Mouse (Mus musculus) lung, embryonic 15.5 days (tissue): ENCODE measurements around the gene H2afx. TPM values are rescaled to one million over a fixed set of nuclear protein-coding genes. Genes with fewer than 3 reads are reported as not detected.
A peak's percentile ranks its signal among the peaks of the same experiment; 100 is the strongest.
"Not testable (repeated sequence)": the region's sequence is repeated elsewhere in the genome, so short reads cannot be mapped to it uniquely, and the experiment has no call there.

Experiments
- ATAC-seq: fragments of 200-750 bp; cut with Nextera tagmentation; 2 replicates; pipeline ENCODE4 v1.8.0; 2017; ENCODE audit warnings: moderate number of reproducible peaks, borderline replicate concordance; ENCODE audit not compliant: low FRiP score, low TSS enrichment; ENCODE audit errors: extremely low read depth
- H3K27ac ChIP-seq: fragments of 300-500 bp; sonication (generic); 2 replicates; pipeline ENCODE4 v1.5.1; 2015; ENCODE audit warnings: moderate library complexity, mild to moderate bottlenecking, inconsistent platforms
- H3K27me3 ChIP-seq: fragments of 300-500 bp; sonication (generic); 2 replicates; pipeline ENCODE4 v1.6.1; 2015; ENCODE audit warnings: inconsistent platforms
- H3K36me3 ChIP-seq: fragments of 300-500 bp; sonication (generic); 2 replicates; pipeline ENCODE4 v1.6.1; 2015; ENCODE audit warnings: inconsistent platforms
- H3K4me1 ChIP-seq: fragments of 300-500 bp; sonication (generic); 2 replicates; pipeline ENCODE4 v1.6.1; 2015; ENCODE audit warnings: inconsistent platforms
- H3K4me2 ChIP-seq: fragments of 300-500 bp; sonication (generic); 2 replicates; pipeline ENCODE4 v1.6.1; 2015; ENCODE audit warnings: inconsistent platforms, mild to moderate bottlenecking, moderate library complexity
- H3K4me3 ChIP-seq: fragments of 300-500 bp; sonication (generic); 2 replicates; pipeline ENCODE4 v1.5.1; 2015; ENCODE audit warnings: mild to moderate bottlenecking, inconsistent platforms
- H3K9ac ChIP-seq: fragments of 300-500 bp; sonication (generic); 2 replicates; pipeline ENCODE4 v1.6.1; 2015; ENCODE audit warnings: inconsistent platforms
- H3K9me3 ChIP-seq: fragments of 300-500 bp; sonication (generic); 2 replicates; pipeline ENCODE4 v1.6.1; 2016; ENCODE audit warnings: inconsistent platforms
- WGBS: fragments of 180-500 bp; shearing (Covaris S2); methylation state at CpG from one replicate; pipeline ENCODE4 v1.1.7; 2015; 5-methylcytosine and 5-hydroxymethylcytosine counted together
- polyA plus RNA-seq: library from polyadenylated mRNA; unstranded; fragments of >200 nt; fragmentation: Nextera tagmentation; extraction: Ambion mirVana; gene quantifications from 2 replicates; pipeline ENCODE4 v1.2.1, GENCODE M21; 2015

H2afx gene
- polyA plus RNA-seq, 1 experiment from 2014 or later = 365 TPM

DNA sequence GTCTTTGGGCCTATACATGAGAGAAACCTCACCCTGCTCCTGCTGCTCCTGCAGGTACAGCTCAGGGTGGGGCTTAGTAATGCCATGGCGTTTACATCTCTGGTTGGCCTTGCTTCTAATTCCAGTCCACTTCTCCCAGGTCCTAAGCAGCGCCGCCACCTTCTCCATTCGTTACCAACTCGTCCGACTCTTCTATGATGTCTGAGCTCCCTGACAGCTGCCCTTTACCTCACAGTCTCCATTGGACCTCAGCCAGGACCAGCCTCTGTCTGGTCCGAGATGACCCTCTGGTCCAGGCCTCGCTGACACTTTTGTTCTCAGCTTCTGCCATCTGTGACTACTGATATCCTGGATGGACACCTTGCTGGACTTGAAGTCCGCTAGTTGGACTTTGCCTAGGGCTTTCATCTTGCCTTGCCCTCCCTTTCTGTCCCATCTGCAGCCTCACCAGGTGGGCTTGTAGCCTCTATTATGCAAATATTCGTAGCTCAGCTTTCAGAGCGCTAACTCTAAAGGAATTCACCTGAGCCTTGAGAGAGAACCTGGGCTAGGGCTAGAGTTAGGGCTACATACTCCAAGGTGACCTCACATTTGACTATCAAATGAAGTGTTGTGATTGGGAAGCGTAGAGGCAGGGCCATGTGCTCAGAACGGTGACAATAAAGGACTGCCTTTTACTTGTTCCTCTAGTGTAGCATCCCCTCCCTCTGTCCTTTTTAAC lies 1.4 kb upstream of the H2afx start:
- H3K27ac ChIP-seq = no peak overlapping the region
- H3K36me3 ChIP-seq = peaks cover 65% of the 10 kb centered on the region
- ATAC-seq = no peak
- H3K4me2 ChIP-seq = no peak overlapping the region
- no peaks in the 10 kb centered on the region for H3K9me3 ChIP-seq
- WGBS = 93% methylated on average over 13 of the region's 13 CpGs
- peaks cover 19% of the 10 kb centered on the region for H3K4me1 ChIP-seq
- H3K27me3 ChIP-seq = no peaks in the 10 kb centered on the region
- no peak overlapping the region for H3K4me3 ChIP-seq
- no peak overlapping the region for H3K9ac ChIP-seq

- H3K4me2 ChIP-seq = peak overlapping the region; percentile 67
- H3K4me3 ChIP-seq = peak overlapping the region; percentile 75
- under 1% methylated on average over 50 of the region's 50 CpGs for WGBS
- H3K4me1 ChIP-seq = peaks cover 18% of the 10 kb centered on the region
- peak overlapping the region; percentile 99 for H3K27ac ChIP-seq
- no peaks in the 10 kb centered on the region for H3K9me3 ChIP-seq
- H3K9ac ChIP-seq = peak overlapping the region; percentile 98
- H3K27me3 ChIP-seq = no peaks in the 10 kb centered on the region
- ATAC-seq = no peak
- H3K36me3 ChIP-seq = peaks cover 61% of the 10 kb centered on the region
Observed at GRCm38 (mm10) chr9:44335331-44336092, 1.0 kb downstream of the H2afx start.

DNA sequence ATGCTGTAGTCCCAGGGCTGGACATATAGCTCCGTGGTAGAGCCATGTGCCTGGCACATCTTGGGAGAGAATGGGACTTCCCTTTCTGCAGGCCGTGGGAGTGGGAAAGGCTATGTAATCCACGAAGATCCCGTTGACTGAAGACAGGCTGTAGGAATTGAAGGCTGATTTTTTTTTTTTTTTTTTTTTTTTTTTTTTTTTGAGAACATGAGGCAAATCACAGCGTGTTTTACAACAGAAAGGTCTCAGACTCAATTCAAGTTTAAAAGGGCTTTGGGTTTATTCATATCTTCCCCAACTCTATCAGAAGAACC lies 1.6 kb downstream of the H2afx start:
- H3K4me1 ChIP-seq = peaks cover 18% of the 10 kb centered on the region
- peak overlapping the region; percentile 98 for H3K9ac ChIP-seq
- H3K4me3 ChIP-seq = peak overlapping the region; percentile 75
- no peaks in the 10 kb centered on the region for H3K9me3 ChIP-seq
- H3K4me2 ChIP-seq = peak overlapping the region; percentile 67
- peaks cover 57% of the 10 kb centered on the region for H3K36me3 ChIP-seq
- ATAC-seq = no peak
- H3K27me3 ChIP-seq = no peaks in the 10 kb centered on the region
- 1% methylated on average over 5 of the region's 5 CpGs for WGBS
- H3K27ac ChIP-seq = peak overlapping the region; percentile 99

DNA sequence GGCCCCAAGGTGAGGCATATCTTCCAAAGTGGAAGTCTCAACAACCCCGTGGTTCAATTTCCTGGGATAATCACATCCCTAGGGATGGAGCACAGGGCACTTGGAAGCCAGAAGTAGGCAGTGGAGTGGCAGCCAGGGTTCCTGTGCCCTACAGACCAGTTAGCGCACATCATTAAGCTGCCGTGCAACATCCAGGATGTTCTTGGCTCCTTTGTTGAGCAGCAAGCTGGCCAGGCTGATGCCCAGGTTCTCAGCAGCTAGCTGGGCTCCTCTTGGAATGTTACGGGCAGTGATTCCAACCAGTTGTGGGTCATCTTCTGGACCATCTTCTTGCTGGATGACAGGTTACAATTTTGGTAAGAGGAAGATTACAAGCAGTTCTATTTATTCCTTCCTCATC lies 2.0 kb downstream of the H2afx start:
- WGBS = 26% methylated on average over 4 of the region's 4 CpGs
- peaks cover 52% of the 10 kb centered on the region for H3K36me3 ChIP-seq
- H3K9me3 ChIP-seq, ATAC-seq, H3K27ac ChIP-seq, H3K27me3 ChIP-seq: not testable (repeated sequence)
- peak overlapping the region; percentile 98 for H3K9ac ChIP-seq
- peaks cover 18% of the 10 kb centered on the region for H3K4me1 ChIP-seq
- peak overlapping the region; percentile 75 for H3K4me3 ChIP-seq
- peak overlapping the region; percentile 67 for H3K4me2 ChIP-seq

DNA sequence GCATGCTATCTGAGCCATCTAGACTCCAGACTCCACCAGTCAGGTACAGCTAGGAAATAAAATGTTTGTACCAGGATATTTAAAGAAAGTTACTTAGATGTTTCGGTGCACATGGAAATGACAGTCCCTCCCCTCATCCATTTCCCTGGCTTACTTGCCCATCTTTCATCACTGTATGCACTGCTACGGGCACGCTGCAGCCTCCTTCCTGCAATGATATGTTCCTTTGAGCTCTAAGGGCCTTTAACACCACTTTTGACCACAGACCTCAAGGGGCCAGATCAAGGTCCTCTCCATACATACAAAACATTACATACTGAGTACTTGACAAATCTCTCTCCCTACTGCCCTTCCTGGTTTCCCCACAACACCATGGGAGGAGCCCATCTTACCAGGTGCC lies 2.5 kb downstream of the H2afx start:
- 47% methylated on average over 3 of the region's 3 CpGs for WGBS
- Histone ChIP-seq H3K27ac (no peak overlapping the region), H3K9ac (peak overlapping the region; percentile 98), H3K4me2 (peak overlapping the region; percentile 67), H3K9me3 (no peaks in the 10 kb centered on the region), H3K4me3 (peak overlapping the region; percentile 75), H3K4me1 (peaks cover 18% of the 10 kb centered on the region), H3K36me3 (peaks cover 47% of the 10 kb centered on the region), H3K27me3 (no peaks in the 10 kb centered on the region)
- no peak for ATAC-seq

DNA sequence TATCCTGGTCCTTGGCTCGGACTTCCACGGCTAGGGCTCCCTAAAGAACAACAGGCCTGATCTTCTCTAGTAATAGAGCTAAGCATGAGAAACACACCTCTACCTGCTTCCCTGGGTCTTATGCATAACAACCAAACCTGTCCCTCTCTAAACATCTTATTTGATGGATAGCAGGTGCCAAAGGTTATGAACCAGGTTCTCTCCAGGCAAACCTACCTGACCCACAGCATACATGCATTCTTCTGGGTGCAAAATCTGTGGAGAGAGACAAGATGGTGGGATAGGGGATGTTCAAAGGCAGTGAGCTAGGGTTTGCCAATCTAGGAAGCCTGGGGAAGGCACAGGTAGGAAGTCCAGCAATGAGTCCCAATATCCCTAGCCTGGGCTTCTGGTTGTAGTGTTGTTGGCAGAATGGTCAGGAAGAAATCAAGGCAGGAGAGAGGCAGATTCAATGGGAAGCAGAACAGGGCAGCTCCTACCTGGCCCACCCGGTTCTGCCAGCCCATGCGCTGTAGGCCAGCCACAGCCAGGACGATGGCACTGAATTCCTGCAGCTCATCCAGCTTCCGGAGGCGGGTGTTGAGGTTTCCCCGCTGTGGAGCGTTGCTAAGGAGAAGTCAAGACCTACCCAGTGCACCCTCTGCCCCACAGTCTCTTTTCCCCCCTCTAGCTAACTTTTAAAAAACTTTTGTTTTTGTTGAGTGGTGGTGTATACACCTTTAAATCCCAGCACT lies 3.1 kb downstream of the H2afx start:
- H3K4me3 ChIP-seq = peak overlapping the region; percentile 75
- 64% methylated on average over 9 of the region's 9 CpGs for WGBS
- peak overlapping the region; percentile 67 for H3K4me2 ChIP-seq
- H3K4me1 ChIP-seq = peaks cover 24% of the 10 kb centered on the region
- no peaks in the 10 kb centered on the region for H3K9me3 ChIP-seq
- 0 out of 2 replicates have a peak overlapping the region, but pooled peaks have one; percentile 23 for H3K27ac ChIP-seq
- peak overlapping the region; percentile 98 for H3K9ac ChIP-seq
- no peak for ATAC-seq
- peaks cover 43% of the 10 kb centered on the region for H3K36me3 ChIP-seq
- H3K27me3 ChIP-seq = no peaks in the 10 kb centered on the region

- Histone ChIP-seq H3K4me1 (peaks cover 31% of the 10 kb centered on the region), H3K27ac (no peak overlapping the region), H3K27me3 (no peaks in the 10 kb centered on the region), H3K4me3 (no peak overlapping the region), H3K9me3 (no peaks in the 10 kb centered on the region), H3K9ac (no peak overlapping the region), H3K36me3 (peaks cover 34% of the 10 kb centered on the region), H3K4me2 (no peak overlapping the region)
- 75% methylated on average over 5 of the region's 5 CpGs for WGBS
- no peak for ATAC-seq
Observed at GRCm38 (mm10) chr9:44338574-44338973, 4.1 kb downstream of the H2afx start.

- Histone ChIP-seq H3K4me2 (no peak overlapping the region), H3K9ac (no peak overlapping the region), H3K9me3 (no peaks in the 10 kb centered on the region), H3K36me3 (peaks cover 37% of the 10 kb centered on the region), H3K27me3 (no peaks in the 10 kb centered on the region), H3K27ac (no peak overlapping the region), H3K4me3 (no peak overlapping the region), H3K4me1 (peaks cover 33% of the 10 kb centered on the region)
- ATAC-seq = no peak
- WGBS = 84% methylated on average over 5 of the region's 5 CpGs
Observed at GRCm38 (mm10) chr9:44341487-44341886, 7.0 kb downstream of the H2afx start.

- no peak for ATAC-seq
- H3K9me3 ChIP-seq = no peaks in the 10 kb centered on the region
- no peaks in the 10 kb centered on the region for H3K27me3 ChIP-seq
- 57% methylated on average over 3 of the region's 3 CpGs for WGBS
- peak overlapping the region; percentile 75; the same call in 1 of the 2 replicates for H3K4me2 ChIP-seq
- H3K27ac ChIP-seq = no peak overlapping the region
- H3K4me3 ChIP-seq = no peak overlapping the region
- H3K4me1 ChIP-seq = peaks cover 26% of the 10 kb centered on the region
- H3K36me3 ChIP-seq = peaks cover 35% of the 10 kb centered on the region
- 0 out of 2 replicates have a peak overlapping the region, but pooled peaks have one; percentile 11 for H3K9ac ChIP-seq
Observed at GRCm38 (mm10) chr9:44342173-44342572, 7.7 kb downstream of the H2afx start.

GRCm38 (mm10) chr9:44342605-44343004 lies 8.1 kb downstream of the H2afx start:
- H3K27ac ChIP-seq = no peak overlapping the region
- H3K36me3 ChIP-seq = peaks cover 35% of the 10 kb centered on the region

DNA sequence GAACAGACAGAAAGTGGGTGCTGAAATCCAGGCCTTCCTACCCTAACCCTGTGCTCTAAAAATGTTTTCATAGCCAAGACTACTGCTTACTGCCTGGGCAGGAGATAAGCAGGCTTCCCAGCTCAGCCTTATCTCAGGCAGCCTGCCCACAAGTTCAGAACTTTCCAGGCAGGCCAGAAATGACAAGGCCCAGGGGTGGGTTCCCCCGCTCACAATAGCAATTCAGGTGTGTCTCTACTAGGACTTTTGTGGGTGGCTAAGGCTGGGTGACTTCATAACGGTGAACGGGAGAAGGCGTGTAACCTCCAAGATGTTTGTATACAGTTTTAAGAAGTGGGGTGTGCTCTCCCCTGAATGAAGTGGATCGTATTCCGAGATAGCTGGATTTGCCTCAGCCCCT lies 8.8 kb downstream of the H2afx start:
- Histone ChIP-seq H3K9ac (peak overlapping the region; percentile 88), H3K27me3 (no peaks in the 10 kb centered on the region), H3K4me1 (peaks cover 17% of the 10 kb centered on the region), H3K9me3 (no peaks in the 10 kb centered on the region), H3K4me3 (peak overlapping the region; percentile 91), H3K27ac (peak overlapping the region; percentile 99), H3K4me2 (peak overlapping the region; percentile 75), H3K36me3 (peaks cover 35% of the 10 kb centered on the region)
- ATAC-seq = peak; percentile 10; the same call in 1 of the 2 replicates
- WGBS = 5% methylated on average over 6 of the region's 6 CpGs

More at GRCm38 (mm10) chr9:44342605-44343004, 8.1 kb downstream of the H2afx start:
- no peak for ATAC-seq
- 94% methylated on average over 1 of the region's 1 CpGs for WGBS
- Histone ChIP-seq H3K4me2 (peak overlapping the region; percentile 75), H3K9ac (peak overlapping the region; percentile 88; the same call in 1 of the 2 replicates), H3K4me1 (peaks cover 21% of the 10 kb centered on the region), H3K9me3 (no peaks in the 10 kb centered on the region), H3K27me3 (no peaks in the 10 kb centered on the region), H3K4me3 (peak overlapping the region; percentile 91; the same call in 1 of the 2 replicates)
